Mouse (Mus musculus): Measurements from ENCODE around the gene Megf11. TPM values are rescaled to one million over a fixed set of nuclear protein-coding genes. Genes with fewer than 3 reads are reported as not detected.

Gene Megf11
- total RNA-seq, 4 experiments from 2014 or later = 9.4 to 11.4 (median 11.1) TPM

- no peak for DNase-seq (ENCODE audit: low spot score in 2 of 2)
These were observed 353.6 kb downstream of the Megf11 start for GRCm38 (mm10) chr9:64739001-64739400.

GRCm38 (mm10) chr9:64742453-64742852, 357.0 kb downstream of the Megf11 start:
- no peak for DNase-seq (ENCODE audit: low spot score in 2 of 2)

DNA sequence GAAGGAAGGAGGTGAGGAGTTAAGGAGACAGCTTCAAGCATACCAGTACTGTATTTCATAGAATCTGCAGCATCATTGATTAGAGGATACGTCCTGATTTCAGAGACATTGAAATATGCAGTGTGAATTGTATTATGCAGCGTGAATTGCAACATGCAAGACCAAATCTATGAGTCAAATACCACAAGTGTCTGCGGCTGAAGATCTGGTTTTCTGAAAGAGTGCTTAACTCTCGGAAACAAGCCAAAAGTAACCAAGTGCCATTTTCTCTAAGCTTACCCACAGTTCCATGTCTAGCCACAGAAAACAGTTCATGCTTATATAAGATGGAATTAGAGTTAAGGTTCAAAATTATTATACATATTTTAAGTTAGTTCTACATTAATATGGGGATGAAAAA, 362.3 kb downstream of the Megf11 start:
- no peak for DNase-seq (ENCODE audit: low spot score in 2 of 2)

GRCm38 (mm10) chr9:64749314-64749713, 363.9 kb downstream of the Megf11 start:
- no peak for DNase-seq (ENCODE audit: low spot score in 2 of 2)

- DNase-seq (ENCODE audit: low spot score in 2 of 2) = no peak
These were observed 367.1 kb downstream of the Megf11 start for GRCm38 (mm10) chr9:64752575-64752974.

DNA sequence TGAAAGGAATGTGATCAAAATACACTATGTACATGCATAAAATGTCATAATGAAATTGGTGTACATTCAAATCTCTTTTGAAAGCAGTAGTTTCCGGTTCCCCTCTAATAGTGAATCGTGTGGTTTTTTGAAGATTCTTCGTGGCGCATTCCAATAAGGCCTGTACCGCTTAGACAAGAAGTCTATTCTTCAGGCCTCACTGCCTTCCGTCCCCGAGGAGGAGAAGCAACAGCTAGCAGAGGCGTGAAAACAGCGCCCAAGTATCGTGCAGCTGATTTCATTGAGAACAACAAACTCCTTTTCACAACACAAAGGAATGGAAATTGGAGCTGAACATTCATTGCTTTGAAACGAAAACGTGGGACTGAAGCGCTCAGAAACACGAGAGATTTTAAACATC, 372.6 kb downstream of the Megf11 start:
- no peak for DNase-seq (ENCODE audit: low spot score in 2 of 2)

Small RNA genes within 50 kb of the gene (microRNA-seq; reads per million reads assigned to microRNA genes)
- gene Gm47308 = 0 reads per million in 2 experiments

Other genes with a start within 250 kb of the Megf11 start
- gene Zwilch, start 212.5 kb upstream of the Megf11 start, total RNA-seq (2022) = 1 to 10 TPM; 4.0 to 4.7 (median 4.4) TPM
- 100 to 1,000 TPM; 558 to 632 (median 593) TPM for gene Rpl4, start 212.3 kb upstream of the Megf11 start, total RNA-seq (2022)
- 10 to 100 TPM; 18.7 to 25.0 (median 23.0) TPM for gene Snapc5, start 206.4 kb upstream of the Megf11 start, total RNA-seq (2022)
- 1 to 10 TPM; 1.9 to 2.9 (median 2.5) TPM for gene Uchl4, start 150.4 kb upstream of the Megf11 start, total RNA-seq (2022)
- gene Map2k1, start 132.0 kb upstream of the Megf11 start, total RNA-seq (2022) = 100 to 1,000 TPM; 274 to 294 (median 288) TPM
- 10 to 100 TPM; 19.5 to 24.7 (median 21.5) TPM for gene Tipin, start 104.0 kb upstream of the Megf11 start, total RNA-seq (2022)
- gene Dis3l, start 44.3 kb upstream of the Megf11 start, total RNA-seq (2022) = 10 to 100 TPM; 28.8 to 30.4 (median 30.2) TPM